Mouse (Mus musculus): ENCODE measurements around the gene Pih1d1. TPM values are rescaled to one million over a fixed set of nuclear protein-coding genes. Genes with fewer than 3 reads are reported as not detected.

The Pih1d1 gene
- total and polyA plus RNA-seq, 3 experiments, result 37.4 to 69.3 (median 50.3) TPM

DNA sequence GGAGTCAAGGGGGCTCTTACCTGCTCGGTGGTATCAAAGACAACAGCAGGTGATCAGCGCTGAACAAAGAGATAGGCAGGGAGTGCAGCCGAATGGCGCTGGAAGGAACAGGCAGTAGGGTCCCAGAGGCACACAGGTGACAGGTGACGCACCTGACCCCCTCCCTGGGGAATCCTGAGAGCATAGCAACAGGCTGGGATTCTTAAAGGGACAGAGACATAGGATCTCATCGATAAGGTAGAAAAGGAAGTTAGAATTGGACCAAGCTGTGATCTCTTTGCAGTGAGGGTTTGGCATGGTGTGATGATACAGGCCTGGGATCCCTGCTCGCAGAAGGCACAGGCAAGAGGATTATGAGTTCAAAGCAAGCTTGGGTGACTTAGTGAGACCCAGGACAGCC, 25.4 kb downstream of the Pih1d1 start, which contains the start of gene Gfy:
TSS of gene Gfy (minus strand) at position 101 of the 400 bp plus-strand sequence.
- in situ Hi-C loops (cut with MboI; ENCODE audit: low pct_ligation_motif_present, low pct_unique_long_range_greater_than_20kb, low sequenced_read_pairs), result no loop called here
- Histone ChIP-seq H3K36me3 (replicated peaks in 1 of 2; ENCODE audit: control insufficient read depth in 1 of 2, insufficient read depth in 1 of 2, low read length in 1 of 2) (no peaks in the 10 kb centered on the region), H3K9ac (ENCODE audit: insufficient read depth, low read depth) (no peak within 1 kb of the TSS), H3K4me3 (replicated peaks in 1 of 3; ENCODE audit: low read depth in 2 of 3, low read length in 2 of 3, poor library complexity in 1 of 3) (no peak within 1 kb of the TSS), H3K4me1 (ENCODE audit: control insufficient read depth in 1 of 2, insufficient read depth in 2 of 2) (peaks cover 6 to 16% of the 10 kb centered on the region in 2 experiments), H3K9me3 (replicated peaks; ENCODE audit: low read length) (peaks cover 2% of the 10 kb centered on the region), H3K4me2 (ENCODE audit: insufficient read depth, low read depth, poor library complexity, severe bottlenecking) (no peak within 1 kb of the TSS), H3K27ac (ENCODE audit: insufficient read depth, low read depth) (no peak within 1 kb of the TSS), H3K27me3 (replicated peaks) (peaks cover 95% of the 10 kb centered on the region), H3K79me2 (replicated peaks; ENCODE audit: control insufficient read depth, extremely low read depth, insufficient read depth, poor library complexity, severe bottlenecking) (no peaks in the 10 kb centered on the region)
- DNase-seq (ENCODE audit: extremely low read depth), result no peak
- dilution Hi-C loops (cut with MboI; ENCODE audit: extremely low pct_ligation_motif_present, extremely low pct_unique_long_range_greater_than_20kb, low sequenced_read_pairs), result no loop called here
- TF ChIP-seq CHD1 (IDR thresholded peaks at IDR 0.05; ENCODE audit: low read depth, low read length) (no peak), POLR2AphosphoS2 (IDR thresholded peaks at IDR 0.05; ENCODE audit: low read depth, low read length) (no peak), KAT2A (IDR thresholded peaks at IDR 0.05; ENCODE audit: insufficient replicate concordance, low read length) (no peak), SIN3A (IDR thresholded peaks at IDR 0.05; ENCODE audit: low read length) (no peak), MAX (IDR thresholded peaks at IDR 0.05; ENCODE audit: low read length) (no peak), POLR2A (IDR thresholded peaks at IDR 0.05; ENCODE audit: low read depth, low read length) (no peak), MXI1 (IDR thresholded peaks at IDR 0.05; ENCODE audit: low read depth, low read length) (no peak), CTCF (conservative IDR thresholded peaks at IDR 0.05 in 1 of 2, IDR thresholded peaks at IDR 0.05 in 1 of 2; ENCODE audit: low read depth in 2 of 2, low read length in 2 of 2) (no peak), HCFC1 (IDR thresholded peaks at IDR 0.05; ENCODE audit: low read depth, low read length) (no peak), ZNF384 (IDR thresholded peaks at IDR 0.05; ENCODE audit: low read depth, low read length) (no peak), TCF12 (IDR thresholded peaks at IDR 0.05; ENCODE audit: low read depth, low read length) (no peak), JUND (conservative IDR thresholded peaks at IDR 0.05; ENCODE audit: low read depth, low read length) (no peak), MAFK (IDR thresholded peaks at IDR 0.05; ENCODE audit: insufficient replicate concordance, low read length) (no peak), PAX5 (IDR thresholded peaks at IDR 0.05; ENCODE audit: low read length) (no peak), MEF2A (IDR thresholded peaks at IDR 0.05; ENCODE audit: borderline replicate concordance, low read depth, low read length) (no peak), NRF1 (IDR thresholded peaks at IDR 0.05; ENCODE audit: low read depth, low read length) (no peak), ZKSCAN1 (IDR thresholded peaks at IDR 0.05; ENCODE audit: borderline replicate concordance, low read depth, low read length) (no peak), USF1 (IDR thresholded peaks at IDR 0.05; ENCODE audit: low read depth, low read length) (no peak), MYC (IDR thresholded peaks at IDR 0.05; ENCODE audit: low read depth, low read length) (no peak), SMC3 (IDR thresholded peaks at IDR 0.05; ENCODE audit: low read depth, low read length) (no peak)

DNA sequence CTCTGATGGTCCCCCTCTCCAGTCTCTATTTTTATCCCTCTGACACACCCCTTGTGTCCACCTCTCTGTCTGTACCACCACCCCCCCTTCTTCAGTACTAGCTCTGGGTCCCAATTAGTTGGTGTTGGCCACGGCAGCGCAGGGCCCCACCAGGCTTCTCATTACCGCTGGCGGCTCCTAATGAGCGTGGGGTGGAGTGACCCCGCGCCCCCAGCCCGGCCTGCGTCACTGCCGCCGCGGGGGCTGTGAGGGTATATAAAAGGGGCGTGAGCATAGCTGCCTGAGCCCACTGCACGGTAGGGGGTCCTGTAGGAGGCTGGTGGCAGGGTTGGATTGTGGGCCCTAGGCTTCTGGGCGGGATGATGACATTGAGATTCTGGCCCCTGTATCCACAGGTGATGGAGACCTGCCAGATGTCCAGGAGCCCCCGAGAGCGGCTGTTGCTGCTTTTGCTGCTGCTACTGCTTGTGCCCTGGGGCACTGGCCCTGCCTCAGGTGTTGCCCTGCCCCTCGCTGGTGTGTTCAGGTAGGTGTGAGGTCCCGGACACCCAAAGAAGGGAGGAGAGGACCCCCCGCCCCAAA, 26.9 kb downstream of the Pih1d1 start, which contains the start of gene Pth2:
TSS of gene Pth2 (plus strand) at position 100 of the 582 bp plus-strand sequence.
- peaks cover 0 to 9% of the 10 kb centered on the region in 2 experiments; a peak in 2 of 4 replicates for H3K4me1 ChIP-seq (ENCODE audit: control insufficient read depth in 1 of 2, insufficient read depth in 2 of 2)
- H3K79me2 ChIP-seq (replicated peaks; ENCODE audit: control insufficient read depth, extremely low read depth, insufficient read depth, poor library complexity, severe bottlenecking), result no peaks in the 10 kb centered on the region
- no peak for DNase-seq (ENCODE audit: extremely low read depth)
- H3K27ac ChIP-seq (ENCODE audit: insufficient read depth, low read depth), result no peak within 1 kb of the TSS
- H3K27me3 ChIP-seq (replicated peaks), result peaks cover 95% of the 10 kb centered on the region
- H3K4me3 ChIP-seq (replicated peaks in 1 of 3; ENCODE audit: low read depth in 2 of 3, low read length in 2 of 3, poor library complexity in 1 of 3), result no peak within 1 kb of the TSS
- H3K9me3 ChIP-seq (replicated peaks; ENCODE audit: low read length), result peaks cover 2% of the 10 kb centered on the region
- in situ Hi-C loops (cut with MboI; ENCODE audit: low pct_ligation_motif_present, low pct_unique_long_range_greater_than_20kb, low sequenced_read_pairs), result no loop called here
- 0 out of 2 replicates have a peak within 1 kb of the TSS, but pooled peaks have one; percentile 56 for H3K4me2 ChIP-seq (ENCODE audit: insufficient read depth, low read depth, poor library complexity, severe bottlenecking)
- no peak within 1 kb of the TSS for H3K9ac ChIP-seq (ENCODE audit: insufficient read depth, low read depth)
- no peak for TF ChIP-seq HCFC1 (IDR thresholded peaks at IDR 0.05; ENCODE audit: low read depth, low read length)
- no peaks in the 10 kb centered on the region for H3K36me3 ChIP-seq (replicated peaks in 1 of 2; ENCODE audit: control insufficient read depth in 1 of 2, insufficient read depth in 1 of 2, low read length in 1 of 2)
- dilution Hi-C loops (cut with MboI; ENCODE audit: extremely low pct_ligation_motif_present, extremely low pct_unique_long_range_greater_than_20kb, low sequenced_read_pairs), result no loop called here
